Mouse (Mus musculus): ENCODE measurements around the gene Col8a1.

- no peak for TF ChIP-seq POLR2A (IDR thresholded peaks at IDR 0.05; ENCODE audit: insufficient read depth, low read depth, low read length)
- no peak for TF ChIP-seq CTCF (IDR thresholded peaks at IDR 0.05; ENCODE audit: insufficient read depth, low read depth, low read length)
Measured at GRCm38 (mm10) chr16:57754526-57755125, at the start of gene Col8a1.

All from olfactory bulb, adult 2 months (tissue).